ENCODE assay signal across 15 mouse cellular contexts in the genomic region with DNA sequence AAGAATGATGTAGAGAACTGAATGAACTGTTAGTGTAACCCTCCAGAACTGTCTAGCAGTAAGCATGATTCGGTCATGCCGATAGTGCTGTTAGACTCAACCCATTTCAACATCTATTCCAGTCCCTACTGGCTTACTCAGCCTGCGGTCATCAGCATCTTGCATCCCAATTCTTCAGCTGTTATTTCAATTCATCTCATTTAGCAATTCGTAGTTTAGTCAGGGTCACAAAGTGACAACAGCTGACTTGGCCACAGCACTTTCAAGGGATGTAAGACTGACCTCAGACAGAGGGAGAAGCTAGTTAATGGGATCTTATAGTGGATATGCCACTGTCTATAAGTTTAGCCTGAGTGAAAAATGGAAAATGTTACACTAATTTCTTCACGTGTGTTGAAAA.
"Had no signal": no experiment of that assay in that cellular context is flagged by ENCODE, and none has a peak within 500 bp of the region (broad histone marks: within the 10 kb centered on the region; RNA-seq: fewer than 3 reads in every experiment).

No protein-coding gene starts in this region.

- H3K4me2 ChIP-seq: neural tube, embryonic 15.5 days; stomach, embryonic 15.5 days had no signal

- H3K4me1 ChIP-seq: stomach, embryonic 15.5 days had no signal

- H3K36me3 ChIP-seq: neural tube, embryonic 15.5 days; stomach, embryonic 15.5 days had no signal

- H3K4me3 ChIP-seq: neural tube, embryonic 15.5 days; stomach, embryonic 15.5 days had no signal

- DNase-seq: retina, postnatal 1 day; right cerebral cortex, adult 18-20 months; right cerebral cortex, postnatal 14 days; right cerebral cortex, postnatal 25 days; right cerebral cortex, postnatal 4 days; spleen, adult 18-20 months; thymus, adult 18-20 months; thymus, adult 2 months; thymus, postnatal 14 days; thymus, postnatal 25 days; thymus, postnatal 36 days; thymus, postnatal 4 days had no signal

- H3K9ac ChIP-seq: neural tube, embryonic 15.5 days; stomach, embryonic 15.5 days had no signal

- H3K27ac ChIP-seq: neural tube, embryonic 15.5 days; stomach, embryonic 15.5 days; stomach, postnatal 0 days had no signal

- H3K27me3 ChIP-seq: neural tube, embryonic 15.5 days; stomach, embryonic 15.5 days had no signal

- H3K9me3 ChIP-seq: neural tube, embryonic 15.5 days; stomach, embryonic 15.5 days had no signal
